Mouse (Mus musculus) natural killer cell, adult 2 months (primary cell): Measurements from ENCODE around the gene Col7a1.

Experiments used
- DNase-seq, 2 experiments: peaks; one replicate each; pipeline ENCODE4 v3.0.0; 2022; ENCODE audit warnings: low spot score in 2 of 2

Col7a1 gene

DNA sequence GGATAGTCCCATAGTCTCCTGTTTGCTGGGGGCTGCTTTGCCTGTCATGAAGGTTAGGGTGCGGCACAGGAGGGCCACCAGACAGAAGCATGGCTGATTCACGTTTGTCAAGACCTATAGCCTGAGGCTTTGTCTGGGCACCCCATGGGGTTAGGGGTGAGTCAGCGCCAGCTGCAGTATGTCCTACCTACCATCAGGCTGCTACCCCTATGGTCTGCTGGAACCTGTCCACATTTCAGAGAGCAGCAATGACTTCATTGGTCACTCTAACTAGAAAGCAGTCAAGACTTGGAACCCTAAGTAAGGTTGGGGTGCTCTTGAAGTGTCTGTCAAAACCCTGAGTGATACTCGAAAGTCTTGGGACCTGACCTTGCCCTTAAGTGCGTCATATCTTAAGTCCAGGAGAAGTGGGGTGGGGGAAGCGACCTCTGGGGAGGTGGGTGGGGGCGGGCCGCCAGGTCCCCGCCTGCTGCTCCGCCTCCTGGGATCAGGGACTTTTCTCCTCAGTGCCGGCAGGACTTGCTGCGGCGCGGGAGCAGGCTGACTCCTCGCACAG is at the start of gene Col7a1:
Col7a1 (plus strand) TSS at position 506 of the 556 bp plus-strand sequence.
- DNase-seq, result no peak

DNA sequence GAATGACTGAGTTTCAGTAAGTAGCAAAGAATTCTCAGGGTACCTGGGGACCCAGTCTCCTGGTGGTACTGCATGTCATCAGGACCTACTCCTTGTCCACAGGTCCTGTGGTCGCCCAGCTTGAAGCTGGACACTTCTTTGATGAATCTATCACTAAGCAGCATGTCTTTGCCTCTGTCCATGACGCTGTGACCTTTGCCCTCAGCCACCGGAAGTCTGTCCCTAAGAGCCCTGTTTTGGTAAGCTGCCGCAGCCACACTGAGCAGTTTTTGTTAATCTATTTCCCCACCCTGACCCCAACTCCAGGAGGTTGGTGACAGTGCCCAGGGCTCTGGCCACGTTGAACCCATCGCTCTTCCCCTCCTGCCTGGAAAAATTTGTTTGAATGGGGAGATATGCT is 41.1 kb upstream of the Col7a1 start:
- DNase-seq, result no peak

DNA sequence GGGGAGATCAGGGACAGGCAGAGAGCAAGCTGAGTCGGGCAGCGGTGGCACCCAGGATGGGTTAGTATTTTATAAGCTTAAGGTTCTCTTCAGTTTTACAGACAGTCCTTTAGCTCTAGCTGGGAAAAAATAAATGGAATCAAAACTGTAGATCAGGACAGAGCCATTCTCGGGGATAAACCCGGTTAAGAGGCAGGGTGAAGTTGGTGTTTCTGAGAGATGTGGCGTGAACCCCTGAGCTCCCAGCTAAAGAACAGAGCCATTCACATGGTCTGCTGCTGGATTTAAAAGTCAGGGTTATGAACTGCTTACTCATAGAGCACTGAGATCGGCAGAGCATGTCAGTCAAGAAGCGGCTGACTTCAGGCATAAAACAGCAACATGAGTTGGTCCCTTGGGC is 40.2 kb upstream of the Col7a1 start:
- no peak for DNase-seq

DNA sequence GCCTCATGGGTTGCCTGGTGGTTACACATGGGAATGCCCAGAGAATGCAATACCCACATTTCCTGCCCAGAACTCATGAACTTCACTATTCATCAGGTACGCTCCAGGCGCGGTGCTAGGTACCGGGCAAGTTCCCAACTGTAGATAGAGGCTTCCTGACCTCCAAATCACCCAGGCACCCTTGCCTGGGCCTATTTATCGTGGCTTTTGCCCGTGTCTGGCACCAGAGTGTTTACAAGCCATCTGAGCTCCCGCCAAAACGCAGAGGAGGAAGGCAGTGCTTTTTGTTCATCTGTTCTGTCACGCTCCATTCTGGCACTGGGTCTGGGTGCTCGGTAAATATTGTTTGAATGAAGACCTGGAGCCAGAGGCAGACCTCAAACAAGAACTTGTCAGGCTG is 39.8 kb upstream of the Col7a1 start:
- DNase-seq, result no peak

DNA sequence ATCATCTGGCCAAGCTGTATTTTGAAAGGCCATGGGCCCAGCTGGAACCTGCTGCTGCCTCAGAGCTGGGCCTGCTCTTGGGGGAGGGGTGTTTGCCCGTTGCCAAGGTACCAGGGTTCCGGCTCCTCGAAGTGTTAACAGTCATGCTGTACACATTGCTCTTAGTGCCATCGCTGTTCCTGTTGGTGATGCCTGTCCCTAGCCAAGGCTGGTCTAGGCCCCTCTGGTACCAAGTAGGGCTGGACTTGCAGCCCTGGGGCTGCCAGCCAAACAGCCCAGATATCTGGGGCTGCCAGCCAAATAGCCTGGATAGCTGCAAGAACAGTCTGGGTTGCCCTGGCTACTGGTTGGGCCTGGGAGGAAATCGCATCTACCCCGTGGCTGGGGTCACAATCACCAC is 38.9 kb upstream of the Col7a1 start, which contains the start of gene Tmem89:
Tmem89 (plus strand) TSS at position 129 of the 400 bp plus-strand sequence.
- DNase-seq, result no peak

DNA sequence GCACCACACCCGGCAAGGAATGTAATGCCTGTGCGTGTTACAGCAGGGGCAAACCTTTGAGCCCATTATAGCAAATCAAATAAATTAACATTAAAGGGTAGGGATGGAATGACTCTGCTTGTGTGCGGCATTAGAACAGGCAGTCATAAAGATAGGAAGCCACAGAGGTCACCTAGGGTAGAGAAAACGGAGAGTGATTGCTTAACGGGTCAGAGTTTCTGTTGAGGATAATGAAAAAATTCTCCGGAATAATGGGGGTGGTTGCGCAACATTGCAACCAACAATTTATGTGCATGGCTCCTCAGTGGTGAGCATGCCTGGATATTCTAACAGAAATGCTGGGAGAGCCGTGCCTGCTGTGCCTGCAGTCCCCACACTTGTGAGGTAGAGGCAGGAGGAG is 27.5 kb upstream of the Col7a1 start:
- no peak for DNase-seq

DNA sequence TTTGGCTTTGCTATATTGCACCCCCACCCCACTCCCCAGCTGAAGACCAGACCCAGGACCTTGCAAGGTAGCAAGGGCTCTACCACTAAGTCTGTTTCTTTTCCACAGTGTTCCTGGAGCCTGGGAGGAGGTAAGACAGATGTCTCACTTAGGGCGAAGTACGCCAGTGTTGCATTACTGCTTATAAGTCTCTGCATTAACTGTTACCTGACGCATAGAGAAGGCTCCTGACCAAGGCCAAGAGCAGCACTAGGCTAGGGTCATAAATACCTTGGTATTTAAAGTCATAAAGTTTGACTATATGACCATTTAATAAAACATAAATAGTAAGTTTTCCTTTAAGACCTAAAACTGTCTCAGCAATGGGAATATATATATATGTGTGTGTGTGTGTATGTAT is 25.0 kb upstream of the Col7a1 start:
- DNase-seq, result no peak

DNA sequence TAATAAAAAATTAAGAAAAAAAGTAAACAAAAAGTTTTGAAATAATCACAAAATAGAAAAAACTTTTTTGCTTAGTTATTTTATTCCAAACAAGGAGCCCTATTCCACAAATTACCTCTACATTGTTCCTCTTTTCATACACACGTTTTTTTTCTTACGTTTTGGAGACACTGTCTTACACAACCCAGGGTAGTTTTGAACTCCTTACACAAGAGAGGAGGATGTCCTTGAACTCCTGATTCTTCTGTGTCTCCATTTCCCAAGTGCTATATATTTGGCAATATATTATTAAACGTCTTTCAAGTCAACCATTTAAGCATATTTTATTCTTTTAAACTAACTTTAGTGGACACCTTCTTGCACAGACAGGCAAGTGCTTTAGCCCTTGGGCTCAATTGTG is 17.4 kb upstream of the Col7a1 start:
- no peak for DNase-seq

DNA sequence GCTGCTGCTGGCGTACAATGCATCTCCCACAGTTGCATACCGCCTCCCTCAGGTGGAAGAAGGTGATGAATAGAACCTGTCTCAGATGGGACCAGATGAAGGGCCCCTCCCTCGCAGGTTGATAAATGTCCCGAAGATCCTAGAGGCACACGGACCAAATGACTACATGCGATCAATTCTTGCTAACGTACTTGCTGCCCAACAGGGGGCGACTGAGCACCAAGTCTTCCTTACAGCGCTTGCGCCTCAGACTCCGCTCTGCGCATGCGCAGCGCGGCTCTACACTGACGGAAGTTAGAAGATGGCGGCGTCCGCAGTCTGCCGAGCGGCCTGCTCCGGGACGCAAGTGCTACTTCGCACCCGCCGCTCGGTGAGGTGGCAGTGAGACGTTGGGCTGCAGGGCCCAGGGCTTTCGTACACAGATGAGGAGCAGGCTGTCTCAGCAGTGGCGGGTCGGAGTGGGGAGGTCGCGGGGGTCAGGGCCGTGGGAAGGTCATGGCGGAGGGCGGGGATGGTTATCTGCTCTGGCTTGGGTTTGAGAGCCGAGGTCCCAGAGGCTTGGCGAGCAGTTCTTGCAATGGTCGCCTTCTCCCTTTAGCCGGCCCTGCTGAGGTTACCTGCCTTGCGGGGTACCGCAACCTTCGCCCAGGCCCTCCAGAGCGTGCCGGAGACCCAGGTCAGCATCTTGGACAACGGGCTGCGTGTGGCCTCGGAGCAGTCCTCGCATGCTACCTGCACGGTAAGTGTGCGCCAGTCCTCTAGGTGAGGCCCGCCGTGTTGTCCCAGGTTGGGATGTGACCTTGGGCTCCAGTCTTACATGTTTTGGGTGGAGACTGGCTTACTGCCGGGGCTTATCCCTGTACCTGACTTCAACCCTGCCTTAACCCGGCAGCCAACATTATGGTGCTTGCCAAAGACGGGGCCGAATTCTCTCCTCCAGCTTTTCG is 16.7 kb upstream of the Col7a1 start, which contains the start of gene Uqcrc1:
Uqcrc1 (plus strand) TSS at position 216 of the 947 bp plus-strand sequence.
- peak; percentile 90 to 95 for DNase-seq

DNA sequence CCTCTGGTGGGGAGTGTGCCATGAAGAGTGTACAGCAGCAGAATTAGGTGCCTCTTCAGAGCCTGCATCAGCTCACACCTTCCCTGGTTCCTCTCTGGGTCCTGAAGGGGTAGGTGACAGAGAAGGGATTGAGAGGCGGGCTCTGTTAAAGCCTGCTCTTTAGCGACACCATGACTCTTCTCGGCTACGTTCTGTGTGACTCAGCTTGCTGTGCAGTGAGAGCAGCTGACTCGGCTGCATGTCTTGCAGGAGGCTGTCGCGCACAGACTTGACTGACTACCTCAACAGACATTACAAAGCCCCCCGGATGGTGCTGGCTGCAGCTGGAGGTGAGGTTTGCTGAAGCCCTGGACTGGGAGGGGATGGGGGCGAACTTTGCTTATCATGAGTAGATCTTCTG is 8.3 kb upstream of the Col7a1 start:
- no peak for DNase-seq

DNA sequence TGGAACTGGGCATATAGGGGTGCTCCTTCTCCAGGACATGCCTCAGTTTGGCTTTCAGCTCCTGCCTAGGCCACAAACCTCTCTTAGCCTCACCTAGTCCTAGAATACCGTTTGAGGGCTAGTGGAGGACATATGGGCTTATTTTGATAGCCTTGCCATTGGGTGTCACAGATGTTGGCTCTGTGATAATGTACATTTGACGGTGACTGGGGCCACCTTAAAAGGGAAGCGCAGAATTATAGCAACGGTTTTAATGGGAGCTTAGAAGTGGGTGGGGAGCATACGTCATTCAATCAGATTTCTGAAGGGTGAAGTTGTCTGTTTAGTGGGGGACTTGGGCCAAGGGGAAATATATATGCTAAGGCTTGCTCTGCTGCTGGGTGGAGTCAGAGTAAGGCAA is 7.8 kb upstream of the Col7a1 start:
- no peak for DNase-seq

DNA sequence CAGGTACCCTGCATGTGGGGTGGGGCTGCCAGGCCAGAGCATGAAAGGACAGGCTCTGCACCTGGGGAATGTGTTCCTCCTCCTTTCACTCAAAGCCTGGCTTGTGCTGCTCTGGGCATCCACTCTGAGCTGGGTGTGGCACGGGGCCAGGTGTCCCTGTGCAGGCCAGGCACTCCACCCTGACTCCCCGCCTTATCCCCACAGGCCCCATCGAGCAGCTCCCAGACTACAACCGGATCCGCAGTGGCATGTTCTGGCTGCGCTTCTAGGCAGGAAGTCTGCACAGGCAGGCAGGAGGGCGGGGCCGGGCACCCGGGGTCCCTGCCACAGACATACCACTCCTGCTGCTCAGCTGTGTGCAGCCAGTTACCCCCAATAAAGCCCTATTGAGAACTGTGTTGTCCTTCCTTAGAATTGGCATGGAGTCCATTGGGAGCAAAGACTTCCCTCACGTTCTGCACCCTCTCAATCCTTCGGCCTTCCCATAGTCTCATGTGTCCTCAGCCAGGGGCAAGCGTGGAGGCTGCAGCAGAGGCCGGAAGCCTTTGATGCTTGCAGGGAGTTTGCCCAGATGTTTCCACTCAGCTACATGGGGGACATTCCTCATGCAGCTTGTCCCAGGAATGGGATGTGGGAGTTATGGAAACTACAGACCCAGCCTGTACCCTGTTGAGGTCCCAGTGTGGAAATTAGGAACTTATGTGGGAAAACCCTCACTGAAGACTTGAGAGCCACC is 4.0 kb upstream of the Col7a1 start:
- DNase-seq, result no peak

DNA sequence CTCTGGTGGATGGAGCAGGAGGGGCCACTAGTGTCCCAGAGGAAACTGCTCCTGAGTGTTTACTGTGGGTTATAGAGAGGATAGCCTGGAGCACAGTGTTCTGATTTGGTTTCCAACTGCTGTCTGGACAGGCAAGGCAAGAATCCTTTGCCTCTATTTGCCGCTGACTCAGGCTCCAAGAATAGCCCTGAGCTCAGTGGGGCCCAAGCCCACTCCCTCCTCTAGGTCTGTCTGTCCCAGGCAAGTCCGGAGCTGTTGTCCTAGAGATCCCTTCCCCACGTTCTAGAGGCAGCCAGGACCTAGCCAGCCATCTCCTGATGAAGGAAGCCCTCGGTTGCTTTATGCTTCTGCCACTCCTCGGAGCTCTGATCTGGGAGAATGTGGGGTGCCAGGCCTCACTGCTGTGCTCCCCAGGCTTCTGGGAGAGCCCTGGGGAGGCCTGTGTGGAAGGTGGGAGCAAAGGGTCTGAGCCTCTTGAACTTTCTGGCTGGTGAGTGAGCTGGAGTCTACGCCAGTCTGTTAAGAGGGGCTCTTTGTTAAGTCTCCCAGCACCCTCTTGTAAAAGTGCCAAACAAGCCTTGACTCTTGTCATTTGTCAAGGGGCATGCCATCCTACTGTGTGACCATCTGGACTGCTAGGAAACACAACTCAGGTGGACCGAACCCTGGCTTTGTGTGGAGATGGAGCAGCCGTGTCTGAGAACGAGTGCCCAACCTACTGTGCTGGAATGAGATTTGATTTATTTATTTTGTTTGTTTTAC is 3.2 kb upstream of the Col7a1 start:
- no peak for DNase-seq

DNA sequence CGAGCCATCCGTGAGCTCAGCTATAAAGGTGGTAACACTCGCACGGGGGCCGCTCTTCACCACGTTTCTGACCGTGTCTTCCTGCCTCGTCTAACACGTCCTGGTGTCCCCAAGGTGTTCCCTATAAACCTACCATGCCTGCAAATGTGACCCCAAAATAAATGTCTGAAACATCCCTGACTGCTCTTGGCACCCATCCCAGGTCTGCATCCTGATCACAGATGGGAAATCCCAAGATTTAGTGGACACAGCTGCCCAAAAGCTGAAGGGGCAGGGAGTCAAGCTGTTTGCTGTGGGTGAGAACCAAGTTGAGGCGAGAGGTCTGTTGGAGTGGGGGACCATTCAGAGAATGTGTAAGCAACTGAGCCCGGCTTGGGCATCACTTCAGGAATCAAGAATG is 1.9 kb downstream of the Col7a1 start:
- no peak for DNase-seq

DNA sequence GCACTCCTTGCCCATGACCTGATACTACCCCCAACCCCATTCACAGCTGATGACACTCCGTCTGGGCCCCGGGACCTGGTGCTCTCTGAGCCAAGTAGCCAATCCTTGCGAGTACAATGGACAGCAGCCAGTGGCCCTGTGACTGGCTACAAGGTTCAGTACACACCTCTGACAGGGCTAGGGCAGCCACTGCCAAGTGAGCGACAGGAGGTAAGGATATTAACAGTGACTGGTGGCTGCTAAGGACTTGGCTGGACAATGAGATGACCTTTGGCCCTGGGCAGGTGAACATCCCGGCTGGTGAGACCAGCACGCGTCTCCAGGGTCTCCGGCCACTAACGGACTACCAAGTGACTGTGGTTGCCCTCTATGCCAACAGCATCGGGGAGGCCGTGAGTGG is 2.5 kb downstream of the Col7a1 start:
- DNase-seq, result no peak

DNA sequence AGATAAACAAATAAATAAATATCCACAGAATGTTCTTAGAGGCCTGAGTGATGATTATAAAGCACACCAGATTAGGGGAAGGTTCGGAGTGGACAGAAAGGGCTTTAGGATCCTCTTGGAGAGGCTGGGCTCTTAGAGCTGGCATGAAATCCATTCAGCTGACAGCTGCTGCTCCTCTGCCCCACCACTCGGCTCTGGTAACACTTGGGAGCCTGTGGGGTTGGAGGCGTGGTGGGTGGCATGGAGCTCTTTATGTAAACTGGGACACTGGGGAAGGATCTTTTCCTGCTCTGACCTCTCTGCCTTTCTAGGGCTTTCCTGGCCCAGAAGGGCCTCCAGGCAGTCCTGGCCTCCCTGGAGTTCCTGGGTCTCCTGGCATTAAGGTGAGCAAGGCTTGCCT is 10.2 kb downstream of the Col7a1 start:
- DNase-seq, result no peak

DNA sequence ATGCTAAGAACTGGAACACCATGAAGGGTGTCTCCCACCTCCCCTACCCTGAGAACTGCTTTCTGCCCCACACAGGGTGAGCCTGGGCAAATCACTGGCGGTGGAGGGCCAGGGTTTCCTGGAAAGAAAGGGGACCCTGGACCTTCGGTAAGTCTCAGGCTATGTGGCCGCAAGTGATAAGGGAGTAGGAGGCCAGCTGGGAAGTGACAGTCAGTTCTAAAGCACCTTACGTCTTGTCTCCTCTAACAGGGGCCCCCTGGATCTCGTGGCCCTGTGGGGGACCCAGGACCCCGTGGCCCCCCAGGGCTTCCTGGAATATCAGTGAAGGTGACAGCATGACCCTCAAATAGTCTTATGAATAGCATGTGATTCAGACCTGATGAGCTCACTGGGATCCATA is 11.0 kb downstream of the Col7a1 start:
- no peak for DNase-seq

DNA sequence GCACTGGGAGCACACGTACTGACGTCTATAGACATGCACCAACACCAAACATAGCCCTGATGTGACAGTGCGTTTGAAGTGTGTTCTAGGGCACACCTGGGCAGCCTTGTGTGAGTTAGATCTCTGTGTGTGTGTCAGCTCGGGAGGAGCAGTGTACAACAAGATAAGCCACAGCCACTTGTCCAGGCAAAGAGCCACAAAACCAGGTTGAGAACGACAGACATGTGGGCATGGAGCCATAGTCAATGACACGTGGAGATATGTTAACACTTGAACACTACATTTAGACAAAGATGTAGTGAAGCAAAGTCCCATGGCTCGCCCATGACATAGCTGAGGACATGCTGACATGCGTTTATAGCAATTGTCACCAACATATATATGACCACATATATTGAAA is 17.2 kb downstream of the Col7a1 start:
- DNase-seq, result no peak

DNA sequence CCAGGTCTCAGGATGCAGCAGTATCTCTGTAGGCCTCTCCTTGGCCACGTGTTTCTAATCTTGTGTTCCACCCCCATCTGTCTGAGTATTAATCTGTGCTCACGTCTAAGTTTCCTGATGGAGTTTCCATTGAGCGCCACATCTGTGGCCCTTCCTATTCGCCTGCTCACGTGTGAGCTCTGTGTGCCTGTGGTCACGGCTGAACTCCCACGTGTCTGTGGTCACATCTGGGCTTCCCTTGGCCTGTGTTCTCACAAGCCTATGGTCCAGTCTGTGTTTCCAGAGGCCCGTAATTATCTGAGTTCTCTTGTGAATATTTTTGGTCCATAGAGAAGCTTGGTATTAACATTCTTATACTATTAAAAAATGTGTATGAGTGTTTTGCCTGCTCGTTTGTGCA is 23.1 kb downstream of the Col7a1 start:
- DNase-seq, result no peak

DNA sequence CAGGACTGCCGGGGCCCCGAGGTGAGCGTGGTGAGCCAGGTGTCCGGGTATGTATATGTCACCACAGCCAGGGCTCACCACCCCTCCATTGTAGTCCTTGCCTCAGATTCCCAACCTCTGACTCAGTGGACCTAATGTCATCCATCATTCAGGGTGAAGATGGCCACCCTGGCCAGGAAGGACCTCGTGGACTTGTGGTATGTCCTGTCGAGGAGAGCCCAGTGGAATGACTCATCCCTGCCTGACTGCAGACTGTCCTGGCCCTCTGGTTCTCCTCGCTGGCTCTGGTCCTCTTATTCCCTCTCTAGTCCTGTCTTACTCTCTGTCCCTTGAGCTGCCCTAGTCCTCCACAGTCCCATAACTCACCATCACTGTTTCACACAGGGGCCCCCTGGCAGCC is 24.6 kb downstream of the Col7a1 start:
- no peak for DNase-seq

DNA sequence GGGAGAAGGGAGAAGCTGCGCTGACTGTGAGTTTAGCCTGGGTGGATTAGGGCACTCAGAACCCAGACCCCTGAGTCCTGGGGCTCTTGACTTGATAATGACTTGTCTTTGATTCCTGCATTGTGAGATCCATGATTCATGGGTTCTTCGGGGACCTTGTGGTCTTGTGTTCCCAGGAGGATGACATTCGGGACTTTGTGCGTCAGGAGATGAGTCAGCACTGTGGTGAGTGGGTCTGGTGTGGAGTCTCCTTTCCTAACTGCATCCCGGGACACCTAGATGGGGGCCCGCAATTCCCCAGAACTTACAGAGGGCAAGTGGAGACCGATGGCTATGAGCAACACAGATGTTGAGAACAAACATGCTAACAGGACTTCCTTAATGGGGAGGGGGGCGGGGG is 29.1 kb downstream of the Col7a1 start:
- no peak for DNase-seq

DNA sequence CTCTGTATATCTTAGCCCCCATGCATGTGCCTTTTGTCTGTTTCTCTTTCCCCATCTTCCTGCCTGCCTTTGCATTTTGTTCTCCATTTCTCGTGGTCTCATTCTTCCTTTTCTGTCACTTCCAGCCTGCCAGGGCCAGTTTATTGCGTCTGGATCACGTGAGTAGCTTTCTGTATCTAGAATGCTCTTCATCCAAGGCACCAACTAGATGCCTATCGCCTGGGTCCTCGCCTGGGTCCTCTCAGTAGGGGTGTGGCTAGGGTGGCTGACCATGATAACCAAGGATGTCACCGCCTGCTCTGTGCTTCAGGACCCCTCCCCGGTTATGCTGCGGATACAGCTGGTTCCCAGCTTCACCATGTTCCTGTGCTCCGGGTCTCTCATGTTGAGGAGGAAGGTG is 29.8 kb downstream of the Col7a1 start:
- DNase-seq, result no peak
